Mouse (Mus musculus) urinary bladder, postnatal 25 days (tissue): ENCODE measurements at regions not wholly inside any gene's neighbourhood (a gene's known extent, or its start where the extent isn't known, plus 50 kb on each side); places are given as distances from the start of the nearest gene placed in this dataset.

ENCODE experiments used
- DNase-seq: peaks from one replicate; pipeline ENCODE4 v3.0.0; 2022; ENCODE audit warnings: low spot score

DNA sequence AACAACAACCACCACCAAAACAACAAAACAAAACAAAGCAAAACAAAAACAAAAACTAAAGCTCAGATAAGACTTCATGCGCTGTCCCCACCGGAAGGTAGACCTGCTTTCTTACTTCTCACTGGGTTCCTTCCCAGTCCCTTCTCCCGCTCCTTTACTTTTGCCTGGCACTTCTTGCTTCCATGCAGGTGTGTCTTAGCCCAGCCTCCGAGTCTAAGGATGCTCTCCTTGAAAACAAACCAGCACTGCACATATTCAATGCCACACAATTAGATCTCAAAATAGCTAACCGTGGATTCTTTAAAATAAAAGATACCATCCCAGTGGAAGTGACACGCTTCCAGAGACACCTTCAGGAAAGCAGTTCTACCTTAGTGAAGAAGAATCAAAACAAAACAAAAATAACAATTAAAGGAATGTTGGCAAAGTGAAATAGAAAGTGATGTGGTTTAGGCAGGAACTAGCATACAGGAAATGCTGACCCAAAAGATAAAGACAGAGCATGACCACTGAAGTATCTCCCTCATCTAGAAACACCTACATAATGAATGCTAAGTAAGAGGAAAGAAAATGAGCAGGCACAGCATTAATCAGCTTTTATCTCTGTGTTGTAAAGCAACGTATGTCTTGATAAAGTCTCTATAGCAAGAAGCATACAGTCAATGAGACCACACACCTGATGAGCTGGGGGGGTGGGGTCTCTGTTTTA is 358.5 kb upstream of the Id2 start:
- DNase-seq = no peak

- no peak for DNase-seq
These were observed 356.4 kb upstream of the Id2 start for GRCm38 (mm10) chr12:25453356-25453755.

DNA sequence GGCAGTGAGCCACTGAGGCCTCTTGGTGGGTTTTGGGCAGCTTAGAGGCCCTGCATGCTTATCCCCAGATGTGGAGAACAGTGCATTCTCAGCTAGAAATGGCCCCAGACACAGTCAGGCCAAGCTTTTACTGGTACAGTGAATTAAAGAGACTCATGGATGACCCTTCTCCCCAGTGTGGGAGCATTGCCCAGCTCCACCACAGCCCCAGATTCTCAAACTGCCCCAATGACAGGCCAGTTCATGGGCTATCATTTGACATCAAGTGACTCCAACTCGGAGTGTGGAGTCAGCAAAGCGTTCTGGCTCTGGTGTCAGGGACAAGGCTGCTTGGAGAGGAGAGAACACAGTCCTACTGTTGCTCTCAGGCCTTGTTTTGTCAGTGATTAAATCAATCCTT is 354.2 kb upstream of the Id2 start:
- no peak for DNase-seq

GRCm38 (mm10) chr12:25444355-25444754 is 347.4 kb upstream of the Id2 start:
- DNase-seq = no peak

DNA sequence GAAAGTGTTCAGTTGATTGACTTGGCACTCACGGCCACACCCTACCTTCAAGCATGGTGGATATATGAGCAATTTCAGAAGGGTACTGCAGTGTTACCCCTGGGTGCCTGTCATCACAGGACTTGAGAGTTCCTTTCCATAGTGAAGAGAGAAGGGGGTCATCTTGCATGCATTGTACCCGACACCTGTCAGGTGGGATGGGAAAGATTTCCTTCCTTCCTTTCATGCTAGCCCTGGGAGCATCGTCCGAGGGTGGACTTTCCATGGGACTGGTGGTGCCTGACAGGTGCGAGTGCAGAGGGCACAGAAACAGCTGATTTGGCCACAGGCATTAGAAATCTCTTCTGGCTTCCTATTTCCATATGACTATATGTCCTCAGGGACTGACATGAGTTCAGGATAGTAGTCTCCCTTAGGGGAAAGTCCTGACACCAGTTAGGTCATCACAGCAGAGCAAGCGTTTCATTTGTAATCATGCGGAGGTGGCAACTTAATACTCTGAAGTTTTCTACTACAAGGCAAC is 342.1 kb upstream of the Id2 start:
- no peak for DNase-seq

DNA sequence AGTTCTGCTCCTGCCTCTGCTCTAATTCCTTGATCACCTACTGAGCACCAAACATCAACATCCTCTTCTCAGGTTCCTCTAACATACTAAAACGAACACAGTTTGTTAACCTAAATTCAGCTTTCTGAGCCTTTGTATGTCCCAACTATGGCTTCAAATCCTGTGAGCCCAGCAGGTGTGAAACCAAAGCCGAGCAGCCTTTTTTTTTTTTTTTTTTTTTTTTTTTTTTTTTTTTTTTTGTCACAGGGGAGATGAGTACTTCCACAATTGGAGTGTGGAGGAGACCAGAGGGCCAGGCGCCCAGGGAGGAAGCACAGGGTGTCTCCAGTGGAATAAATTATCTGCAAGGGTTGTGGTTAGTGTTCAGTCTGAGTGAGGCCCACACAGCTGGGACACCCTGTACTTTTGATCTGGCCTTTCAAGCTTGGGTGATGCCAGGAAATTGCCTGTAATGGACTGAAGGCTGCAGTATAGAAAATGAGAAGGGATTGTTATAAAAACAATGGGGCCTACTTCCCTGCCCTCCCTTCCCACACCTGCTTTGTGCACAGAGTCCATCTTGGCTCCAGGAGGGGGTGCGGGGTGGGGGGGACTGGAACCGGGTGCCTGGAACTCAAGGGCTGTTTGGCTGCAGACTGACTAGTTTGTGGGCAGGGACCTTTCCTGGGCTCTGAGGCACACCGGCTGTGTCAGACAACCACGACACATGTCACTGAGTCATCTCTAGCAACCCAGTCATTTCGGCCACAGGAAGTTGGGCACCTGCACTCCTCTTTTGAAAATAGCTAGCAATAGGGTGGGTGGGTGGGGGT is 341.5 kb upstream of the Id2 start:
- no peak for DNase-seq

DNA sequence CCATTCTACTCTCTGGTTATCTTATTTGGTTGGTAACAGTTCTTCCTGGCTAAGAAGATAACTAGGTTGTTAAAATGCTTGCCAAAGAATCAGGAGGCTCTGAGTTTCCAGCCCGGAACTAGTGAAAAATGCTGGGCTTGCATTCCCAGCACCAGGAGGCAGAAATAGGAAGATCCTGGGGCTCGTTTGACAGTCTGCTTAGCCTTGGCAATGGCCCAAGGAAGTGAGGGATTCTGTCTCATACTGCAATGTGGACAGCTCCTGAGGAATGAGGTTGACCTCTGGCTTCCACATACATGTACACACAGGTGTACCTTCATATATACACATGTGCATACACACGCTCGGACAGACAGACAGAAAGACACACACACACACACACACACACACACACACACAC is 340.6 kb upstream of the Id2 start:
- DNase-seq = no peak

DNA sequence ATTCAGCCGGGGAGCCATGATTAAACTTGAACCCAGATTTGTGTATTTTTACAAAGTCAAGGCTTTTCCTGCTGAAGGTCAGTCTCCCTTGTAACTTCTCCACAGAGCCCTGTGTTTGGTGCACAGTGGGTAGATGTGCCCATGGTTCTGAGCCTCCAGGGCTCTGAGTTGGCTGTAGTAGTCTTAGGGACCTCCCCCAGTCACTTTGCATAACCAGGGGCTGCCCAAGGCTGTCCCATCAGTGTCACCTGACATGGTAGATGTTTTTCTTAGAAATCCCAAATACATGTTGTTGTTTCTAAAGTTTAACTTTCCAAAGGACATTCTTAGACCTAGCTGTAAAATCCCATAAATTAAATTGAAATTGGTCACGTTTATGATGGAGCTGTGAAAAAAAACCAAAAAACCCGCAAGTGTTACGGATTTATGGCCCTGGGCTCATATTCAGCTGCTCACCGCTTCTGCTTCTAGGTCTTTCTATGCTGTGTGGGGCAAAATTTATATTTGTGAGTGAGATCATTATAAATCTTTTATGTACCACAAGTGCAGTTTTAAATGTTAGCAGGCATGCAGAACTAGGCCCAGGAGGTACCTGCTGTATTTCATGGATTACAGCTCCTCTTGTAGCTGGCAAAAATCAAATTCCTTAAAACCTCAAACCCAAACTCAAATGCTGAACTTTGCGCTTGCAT is 339.4 kb upstream of the Id2 start:
- no peak for DNase-seq

- no peak for DNase-seq
These were observed 335.9 kb upstream of the Id2 start for GRCm38 (mm10) chr12:25432796-25433195.

- no peak for DNase-seq
These were observed 334.0 kb upstream of the Id2 start for GRCm38 (mm10) chr12:25430911-25431310.

DNA sequence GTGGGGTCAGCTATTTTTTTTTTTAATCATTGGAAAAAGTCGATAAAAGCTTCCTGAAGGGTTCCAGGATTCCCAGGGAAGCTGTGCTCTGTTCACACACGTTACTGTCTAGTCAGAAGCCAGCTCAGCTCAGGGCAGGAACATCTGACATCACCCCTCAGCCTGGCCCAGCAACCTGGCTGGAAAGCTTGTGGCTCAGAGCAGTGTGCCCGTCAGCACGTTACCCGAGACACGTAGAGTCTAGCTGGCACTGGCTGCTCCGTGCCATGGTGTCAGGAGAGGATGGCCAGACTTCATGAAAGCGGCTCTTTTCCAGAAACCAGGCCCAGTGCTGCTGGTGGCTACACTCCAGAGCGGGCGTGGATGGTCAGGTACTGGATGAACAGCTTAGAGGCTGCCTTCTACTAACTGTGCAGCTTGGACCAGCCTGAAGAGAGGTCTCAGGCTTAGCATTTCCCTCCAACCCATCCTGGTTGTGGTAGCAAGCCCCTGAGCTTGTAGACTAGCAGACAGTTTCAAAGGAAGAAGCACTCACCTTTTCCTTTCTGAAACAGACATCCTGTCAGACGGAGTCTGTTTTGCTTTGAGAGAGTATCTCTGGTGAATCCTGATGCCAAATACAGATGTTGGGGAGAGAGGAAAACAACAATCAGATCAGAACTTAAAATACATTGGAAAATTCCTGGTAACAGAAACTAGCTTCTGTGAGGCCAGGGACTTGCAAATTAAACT is 331.1 kb upstream of the Id2 start:
- DNase-seq = no peak

DNA sequence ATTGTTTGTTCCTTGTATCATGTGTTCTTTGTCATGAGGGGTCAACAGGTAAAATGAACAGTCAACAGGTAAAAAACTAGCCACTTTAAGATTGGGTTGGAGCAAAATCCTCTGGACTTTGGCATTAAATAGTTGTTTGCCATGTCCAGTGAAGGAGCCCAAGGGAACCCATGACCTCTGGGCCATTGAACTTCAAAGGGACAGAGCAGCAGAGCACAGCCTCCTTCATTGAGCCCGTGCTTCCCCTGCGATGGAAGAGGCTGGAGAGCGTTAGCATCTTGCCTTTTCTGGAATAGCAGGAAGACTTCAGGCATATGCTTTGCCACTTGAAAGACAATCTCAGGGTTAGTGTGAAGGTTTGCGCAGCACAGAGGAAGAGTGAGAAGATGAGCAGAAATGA is 320.4 kb upstream of the Id2 start:
- DNase-seq = no peak

- DNase-seq = no peak
These were observed 319.6 kb upstream of the Id2 start for GRCm38 (mm10) chr12:25416571-25416970.

DNA sequence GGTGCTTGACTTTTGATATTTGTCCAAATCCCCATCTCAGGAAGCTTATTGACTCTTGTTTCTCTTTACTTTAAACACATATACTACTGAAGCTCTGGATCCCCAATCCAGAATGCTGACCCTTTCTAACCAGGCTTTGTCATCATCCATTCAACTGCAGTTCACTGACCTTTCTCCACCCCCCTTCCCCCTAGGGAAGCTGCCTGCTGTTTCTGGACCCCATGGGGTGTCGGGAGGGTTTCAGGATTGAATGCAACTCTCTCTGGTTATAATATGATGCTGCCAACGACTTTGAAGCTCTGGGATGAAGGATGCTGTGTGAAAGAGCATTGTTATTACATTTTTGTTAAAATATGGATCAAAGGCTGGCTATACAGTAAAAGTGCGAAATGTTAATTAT is 318.7 kb upstream of the Id2 start:
- no peak for DNase-seq

DNA sequence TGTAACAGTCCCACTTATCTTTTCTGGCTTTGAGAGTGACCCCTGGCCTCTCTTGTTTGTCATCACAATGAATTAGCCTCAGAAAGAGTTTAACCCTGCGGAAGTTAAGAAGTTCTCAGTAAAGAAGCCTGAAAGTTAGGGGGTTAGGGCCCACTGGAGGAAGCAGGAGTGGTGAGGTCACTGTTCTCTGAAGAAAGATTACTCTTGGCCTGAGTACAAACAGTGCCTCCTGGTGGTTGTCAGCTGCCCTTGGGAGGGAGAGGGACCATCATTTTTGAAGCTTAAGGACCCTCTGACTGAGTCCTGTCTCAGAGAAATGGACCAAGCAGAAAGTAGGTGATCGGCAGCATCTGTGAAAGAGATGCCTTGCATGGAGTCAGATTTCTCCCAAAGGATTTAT is 318.3 kb upstream of the Id2 start:
- no peak for DNase-seq

GRCm38 (mm10) chr12:25407301-25407700 is 310.4 kb upstream of the Id2 start:
- DNase-seq = no peak

GRCm38 (mm10) chr12:25400326-25400725 is 303.4 kb upstream of the Id2 start:
- no peak for DNase-seq

DNA sequence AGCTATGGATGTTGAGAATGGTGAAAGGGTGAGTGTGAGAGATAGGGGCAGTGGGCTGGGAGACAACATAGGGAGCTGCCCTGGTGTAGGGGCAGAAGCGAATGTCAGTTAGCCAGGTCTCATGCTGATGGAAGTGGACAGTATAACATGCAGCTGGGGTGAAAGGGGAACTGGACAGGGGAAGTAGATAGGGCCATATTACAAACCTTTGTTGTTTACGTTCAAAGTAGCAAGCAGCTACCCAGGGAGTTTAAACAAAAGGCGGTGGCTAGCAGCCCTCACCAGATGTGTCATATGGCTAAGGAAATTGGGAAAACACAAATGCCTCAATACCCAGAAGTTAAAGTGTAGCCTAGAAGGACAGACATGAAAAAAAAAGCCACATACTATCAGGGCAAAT is 301.8 kb upstream of the Id2 start:
- DNase-seq = no peak

- no peak for DNase-seq
These were observed 297.4 kb upstream of the Id2 start for GRCm38 (mm10) chr12:25394326-25394725.

DNA sequence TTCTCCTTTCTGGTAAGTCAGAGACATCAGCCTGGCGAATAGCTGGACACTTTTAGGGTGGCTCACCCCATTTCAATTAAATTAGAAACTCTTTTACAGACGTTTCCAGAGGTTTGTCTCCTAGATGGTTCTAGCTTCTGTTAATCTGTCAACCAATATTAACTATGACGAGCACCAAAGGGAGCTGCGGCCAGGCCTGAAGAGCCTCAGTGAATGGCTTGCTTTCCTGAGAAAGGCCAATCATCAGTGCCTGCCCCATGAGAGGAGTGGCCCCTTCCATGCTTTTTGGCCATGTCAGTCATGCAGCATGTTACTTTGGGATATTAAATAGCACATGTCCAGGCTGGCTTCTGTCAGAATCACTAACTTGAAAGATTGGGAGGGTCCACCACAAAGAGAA is 296.6 kb upstream of the Id2 start:
- DNase-seq = no peak

GRCm38 (mm10) chr12:25389202-25389601 is 292.3 kb upstream of the Id2 start:
- no peak for DNase-seq

- no peak for DNase-seq
These were observed 290.9 kb upstream of the Id2 start for GRCm38 (mm10) chr12:25387791-25388280.
